Mouse (Mus musculus) frontal cortex, postnatal 14 days (tissue): ENCODE measurements around the gene Olfr9.
A peak's percentile ranks its signal among the peaks of the same experiment; 100 is the strongest.
"Not testable (repeated sequence)": the region's sequence is repeated elsewhere in the genome, so short reads cannot be mapped to it uniquely, and the experiment has no call there.

ENCODE experiments used
- DNase-seq, 2 experiments: peaks; one replicate each; pipeline ENCODE4 v3.0.0; 2022; ENCODE audit warnings: low spot score in 2 of 2

The Olfr9 gene

GRCm38 (mm10) chr10:129004032-129004920 lies 15.0 kb downstream of the Olfr9 start:
- DNase-seq: no peak

- no peak for DNase-seq
Measured at GRCm38 (mm10) chr10:129010288-129010841, 21.1 kb downstream of the Olfr9 start, which contains the start of gene Olfr763. Olfr763 (plus strand) TSS chr10:129010791.

- DNase-seq: not testable (repeated sequence)
Measured at GRCm38 (mm10) chr10:129011511-129011910, 22.3 kb downstream of the Olfr9 start.

- no peak for DNase-seq
Measured at GRCm38 (mm10) chr10:129014477-129014876, 25.2 kb downstream of the Olfr9 start.

GRCm38 (mm10) chr10:129023319-129023718 lies 34.1 kb downstream of the Olfr9 start:
- DNase-seq: no peak

- peak in 1 of 2 experiments; percentile 17 for DNase-seq
Measured at GRCm38 (mm10) chr10:129026018-129026662, 36.9 kb downstream of the Olfr9 start.

GRCm38 (mm10) chr10:129028343-129028742 lies 39.1 kb downstream of the Olfr9 start:
- no peak for DNase-seq

GRCm38 (mm10) chr10:129039796-129040195 lies 50.6 kb downstream of the Olfr9 start, which contains the start of gene Olfr764-ps1:
Olfr764-ps1 (minus strand) TSS chr10:129039896.
- DNase-seq: no peak
